Mouse (Mus musculus): ENCODE measurements at regions not wholly inside any gene's neighbourhood (a gene's known extent, or its start where the extent isn't known, plus 50 kb on each side); places are given as distances from the start of the nearest gene placed in this dataset.

DNA sequence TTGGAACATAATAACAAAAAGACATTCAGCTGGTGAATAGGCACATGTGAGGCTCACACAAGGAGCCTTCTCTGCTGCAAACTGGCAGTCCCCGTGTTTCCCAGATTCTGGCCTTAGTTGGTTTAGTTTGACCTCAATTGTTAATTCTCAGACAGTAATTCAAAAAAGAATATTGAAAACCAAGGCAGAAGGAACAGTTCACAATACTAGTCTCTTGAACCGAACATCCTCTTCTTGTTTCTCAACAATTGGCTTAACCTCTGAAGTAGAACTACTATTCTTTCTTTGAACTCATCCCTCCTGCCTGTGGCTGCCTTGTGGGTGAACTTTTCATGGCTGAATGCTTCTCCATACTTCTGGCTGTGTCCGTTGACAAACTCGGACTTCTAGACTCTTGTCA, 110.4 kb upstream of the Neil3 start:
- H3K4me1 ChIP-seq (ENCODE audit: control insufficient read depth, insufficient read depth, low read length), result no peaks in the 10 kb centered on the region
- WGBS, result 92% methylated on average over 4 of the region's 4 CpGs

DNA sequence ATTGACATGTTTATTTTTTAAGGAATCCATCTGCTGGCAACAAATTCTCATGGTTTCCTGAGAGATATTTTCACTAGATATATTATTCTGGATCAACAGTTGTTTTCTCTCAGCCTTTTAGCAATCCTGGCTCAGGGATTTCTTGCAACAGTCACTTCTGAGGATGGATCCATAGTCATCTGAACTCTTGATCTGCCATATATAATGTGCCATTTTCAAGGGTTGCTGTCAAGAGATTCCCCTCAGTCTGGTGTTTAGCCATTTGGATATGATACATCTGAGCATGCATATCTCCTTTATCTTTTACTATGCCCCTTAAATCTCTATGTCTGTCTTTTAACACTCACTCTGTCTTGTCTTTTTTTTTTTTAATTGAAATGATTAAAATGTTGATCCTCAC, 130.3 kb upstream of the Neil3 start:
- no peak overlapping the region for H3K27ac ChIP-seq (ENCODE audit: low read length)
- H3K4me3 ChIP-seq (ENCODE audit: low read depth, low read length), result no peak overlapping the region
- H3K9ac ChIP-seq (replicated peaks; ENCODE audit: low read depth, low read length), result no peak overlapping the region
- no peaks in the 10 kb centered on the region for H3K4me1 ChIP-seq (ENCODE audit: control insufficient read depth, insufficient read depth, low read length)
- H3K9me3 ChIP-seq (ENCODE audit: control insufficient read depth, low read depth, low read length), result no peaks in the 10 kb centered on the region
- no peak overlapping the region for H3K4me2 ChIP-seq (replicated peaks; ENCODE audit: low read depth, low read length)
- no peaks in the 10 kb centered on the region for H3K36me3 ChIP-seq (ENCODE audit: control insufficient read depth, insufficient read depth, low read length)
- ATAC-seq (ENCODE audit: insufficient number of reproducible peaks, insufficient read depth, low FRiP score, low read depth), result no peak
- H3K27me3 ChIP-seq (ENCODE audit: control insufficient read depth, insufficient read depth, low read length), result no peaks in the 10 kb centered on the region

More for the DNA sequence above, 110.4 kb upstream of the Neil3 start:
- no peak overlapping the region for H3K4me2 ChIP-seq (replicated peaks; ENCODE audit: low read depth, low read length)
- no peak for ATAC-seq (ENCODE audit: insufficient number of reproducible peaks, insufficient read depth, low FRiP score, low read depth)
- no peaks in the 10 kb centered on the region for H3K9me3 ChIP-seq (ENCODE audit: control insufficient read depth, low read depth, low read length)
- no peaks in the 10 kb centered on the region for H3K27me3 ChIP-seq (ENCODE audit: control insufficient read depth, insufficient read depth, low read length)
- no peak overlapping the region for H3K9ac ChIP-seq (replicated peaks; ENCODE audit: low read depth, low read length)
- H3K36me3 ChIP-seq (ENCODE audit: control insufficient read depth, insufficient read depth, low read length), result no peaks in the 10 kb centered on the region
- H3K4me3 ChIP-seq (ENCODE audit: low read depth, low read length), result no peak overlapping the region
- no peak overlapping the region for H3K27ac ChIP-seq (ENCODE audit: low read length)

DNA sequence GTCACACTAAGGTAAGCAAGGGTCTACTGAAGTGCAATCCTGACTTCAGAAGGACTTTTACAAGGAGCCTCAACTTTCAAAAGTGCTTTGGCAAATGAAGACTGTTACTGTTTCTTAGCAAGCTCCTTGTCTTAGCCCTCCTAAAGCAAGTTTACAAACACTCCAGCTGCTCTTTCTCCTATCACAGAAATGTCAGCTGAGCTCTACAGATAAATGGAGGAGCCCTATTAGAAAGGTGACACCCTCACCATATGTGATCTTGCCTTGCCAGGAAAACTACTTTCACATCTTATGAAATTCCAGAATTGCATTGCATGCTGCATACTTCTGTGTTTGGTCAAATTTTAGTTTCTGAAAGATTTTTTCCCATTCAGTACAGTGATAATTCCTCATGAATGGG, 136.6 kb upstream of the Neil3 start:
- no peaks in the 10 kb centered on the region for H3K4me1 ChIP-seq (ENCODE audit: control insufficient read depth, insufficient read depth, low read length)

DNA sequence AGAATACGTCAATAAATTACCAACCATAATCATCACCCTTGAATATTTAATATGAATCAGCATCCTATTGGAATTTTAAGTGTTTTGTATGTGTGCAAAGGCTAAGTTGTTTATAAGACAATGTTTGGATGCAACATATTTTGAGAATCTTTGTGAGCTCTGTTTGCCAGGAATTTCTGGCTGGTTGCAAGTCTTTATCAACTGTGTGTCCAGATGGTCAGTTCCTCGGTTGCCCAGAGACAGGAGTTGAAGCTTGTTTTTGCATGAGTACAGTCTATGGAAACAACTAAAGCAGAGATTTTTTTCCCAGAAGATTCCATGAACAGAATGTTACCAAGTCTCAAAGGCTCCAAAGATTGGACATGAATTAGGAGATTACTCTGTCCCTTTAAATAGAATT, 142.0 kb upstream of the Neil3 start:
- Histone ChIP-seq H3K4me3 (ENCODE audit: low read depth, low read length) (no peak overlapping the region), H3K27me3 (ENCODE audit: control insufficient read depth, insufficient read depth, low read length) (no peaks in the 10 kb centered on the region), H3K9ac (replicated peaks; ENCODE audit: low read depth, low read length) (no peak overlapping the region), H3K36me3 (ENCODE audit: control insufficient read depth, insufficient read depth, low read length) (no peaks in the 10 kb centered on the region), H3K9me3 (ENCODE audit: control insufficient read depth, low read depth, low read length) (no peaks in the 10 kb centered on the region), H3K27ac (ENCODE audit: low read length) (no peak overlapping the region), H3K4me2 (replicated peaks; ENCODE audit: low read depth, low read length) (no peak overlapping the region), H3K4me1 (ENCODE audit: control insufficient read depth, insufficient read depth, low read length) (no peaks in the 10 kb centered on the region)
- ATAC-seq (ENCODE audit: insufficient number of reproducible peaks, insufficient read depth, low FRiP score, low read depth), result no peak
- 78% methylated on average over 2 of the region's 2 CpGs for WGBS

More for the DNA sequence above, 136.6 kb upstream of the Neil3 start:
- Histone ChIP-seq H3K9me3 (ENCODE audit: control insufficient read depth, low read depth, low read length) (no peaks in the 10 kb centered on the region), H3K36me3 (ENCODE audit: control insufficient read depth, insufficient read depth, low read length) (no peaks in the 10 kb centered on the region), H3K4me2 (replicated peaks; ENCODE audit: low read depth, low read length) (no peak overlapping the region), H3K9ac (replicated peaks; ENCODE audit: low read depth, low read length) (no peak overlapping the region), H3K27me3 (ENCODE audit: control insufficient read depth, insufficient read depth, low read length) (no peaks in the 10 kb centered on the region), H3K4me3 (ENCODE audit: low read depth, low read length) (no peak overlapping the region), H3K27ac (ENCODE audit: low read length) (no peak overlapping the region)
- ATAC-seq (ENCODE audit: insufficient number of reproducible peaks, insufficient read depth, low FRiP score, low read depth), result no peak

DNA sequence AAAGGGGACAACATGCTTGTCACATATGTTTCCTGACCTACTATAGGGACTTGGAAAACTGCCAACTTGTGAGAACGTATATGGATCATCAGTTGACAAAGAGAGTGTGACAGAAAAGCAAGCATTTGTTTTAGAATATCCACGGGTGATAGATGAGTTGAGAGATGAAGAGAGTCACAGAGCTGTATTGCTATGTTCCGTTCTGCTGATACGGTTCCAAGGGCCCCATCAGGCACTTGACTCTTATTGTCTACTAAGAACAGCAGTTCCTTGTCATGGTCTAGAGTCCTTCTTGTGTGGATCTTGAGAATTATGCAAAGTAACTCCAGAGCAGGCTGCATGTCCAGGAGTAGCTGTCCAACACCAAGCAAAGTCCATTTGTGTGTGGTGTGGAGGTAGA, 143.0 kb upstream of the Neil3 start:
- 60% methylated on average over 4 of the region's 4 CpGs for WGBS
- H3K27me3 ChIP-seq (ENCODE audit: control insufficient read depth, insufficient read depth, low read length), result no peaks in the 10 kb centered on the region
- no peak overlapping the region for H3K9ac ChIP-seq (replicated peaks; ENCODE audit: low read depth, low read length)
- no peaks in the 10 kb centered on the region for H3K9me3 ChIP-seq (ENCODE audit: control insufficient read depth, low read depth, low read length)
- no peaks in the 10 kb centered on the region for H3K36me3 ChIP-seq (ENCODE audit: control insufficient read depth, insufficient read depth, low read length)
- no peak overlapping the region for H3K27ac ChIP-seq (ENCODE audit: low read length)
- no peak overlapping the region for H3K4me3 ChIP-seq (ENCODE audit: low read depth, low read length)
- ATAC-seq (ENCODE audit: insufficient number of reproducible peaks, insufficient read depth, low FRiP score, low read depth), result no peak
- H3K4me2 ChIP-seq (replicated peaks; ENCODE audit: low read depth, low read length), result no peak overlapping the region
- H3K4me1 ChIP-seq (ENCODE audit: control insufficient read depth, insufficient read depth, low read length), result no peaks in the 10 kb centered on the region

DNA sequence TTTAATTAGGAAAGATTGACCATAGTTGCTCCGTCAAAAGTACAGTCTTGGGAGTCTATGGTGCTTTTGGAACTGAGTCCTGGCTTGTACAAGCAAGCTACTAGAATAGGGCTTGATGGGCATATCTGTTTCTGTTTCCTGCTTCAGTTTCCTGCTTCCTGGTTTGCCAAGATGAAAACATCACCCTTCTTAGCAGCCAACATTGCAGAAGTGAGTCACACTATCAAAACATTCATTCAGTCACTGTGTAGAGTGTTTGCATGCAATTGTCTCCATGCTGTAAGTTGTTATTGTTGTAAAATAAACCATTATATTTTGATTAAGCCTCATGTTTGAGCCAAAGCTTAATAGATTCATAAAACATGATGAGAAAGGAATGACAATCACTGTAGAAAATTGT, 149.3 kb upstream of the Neil3 start:
- 95% methylated on average over 1 of the region's 1 CpGs for WGBS
- H3K4me1 ChIP-seq (ENCODE audit: control insufficient read depth, insufficient read depth, low read length), result no peaks in the 10 kb centered on the region

DNA sequence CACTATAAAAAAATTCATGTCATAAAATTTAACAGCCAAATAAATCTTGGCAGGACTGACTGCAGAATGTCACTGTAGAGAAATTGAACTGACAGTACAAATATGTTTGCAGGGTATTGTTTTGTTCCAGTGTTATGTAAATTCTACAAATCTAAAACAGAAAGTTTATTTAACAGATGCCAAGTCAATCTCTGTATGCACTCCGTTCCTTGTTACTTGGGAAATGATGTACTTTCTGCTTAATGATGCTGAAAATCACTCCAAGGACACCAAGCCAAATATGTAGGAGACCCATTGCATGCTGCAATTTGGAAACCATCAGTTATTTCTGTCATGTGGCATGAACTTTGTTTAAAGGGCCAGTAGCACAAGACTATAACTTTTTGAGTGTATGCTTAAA, 182.3 kb upstream of the Neil3 start:
- Histone ChIP-seq H3K9ac (replicated peaks; ENCODE audit: low read depth, low read length) (no peak overlapping the region), H3K9me3 (ENCODE audit: control insufficient read depth, low read depth, low read length) (no peaks in the 10 kb centered on the region), H3K4me1 (ENCODE audit: control insufficient read depth, insufficient read depth, low read length) (no peaks in the 10 kb centered on the region), H3K4me2 (replicated peaks; ENCODE audit: low read depth, low read length) (no peak overlapping the region), H3K27ac (ENCODE audit: low read length) (no peak overlapping the region), H3K4me3 (ENCODE audit: low read depth, low read length) (no peak overlapping the region), H3K27me3 (ENCODE audit: control insufficient read depth, insufficient read depth, low read length) (no peaks in the 10 kb centered on the region), H3K36me3 (ENCODE audit: control insufficient read depth, insufficient read depth, low read length) (no peaks in the 10 kb centered on the region)
- no peak for ATAC-seq (ENCODE audit: insufficient number of reproducible peaks, insufficient read depth, low FRiP score, low read depth)
- WGBS, result 29% methylated on average over 1 of the region's 1 CpGs

More for the DNA sequence above, 149.3 kb upstream of the Neil3 start:
- Histone ChIP-seq H3K36me3 (ENCODE audit: control insufficient read depth, insufficient read depth, low read length) (no peaks in the 10 kb centered on the region), H3K9ac (replicated peaks; ENCODE audit: low read depth, low read length) (no peak overlapping the region), H3K27ac (ENCODE audit: low read length) (no peak overlapping the region), H3K4me2 (replicated peaks; ENCODE audit: low read depth, low read length) (no peak overlapping the region), H3K27me3 (ENCODE audit: control insufficient read depth, insufficient read depth, low read length) (no peaks in the 10 kb centered on the region), H3K9me3 (ENCODE audit: control insufficient read depth, low read depth, low read length) (no peaks in the 10 kb centered on the region), H3K4me3 (ENCODE audit: low read depth, low read length) (no peak overlapping the region)
- no peak for ATAC-seq (ENCODE audit: insufficient number of reproducible peaks, insufficient read depth, low FRiP score, low read depth)

DNA sequence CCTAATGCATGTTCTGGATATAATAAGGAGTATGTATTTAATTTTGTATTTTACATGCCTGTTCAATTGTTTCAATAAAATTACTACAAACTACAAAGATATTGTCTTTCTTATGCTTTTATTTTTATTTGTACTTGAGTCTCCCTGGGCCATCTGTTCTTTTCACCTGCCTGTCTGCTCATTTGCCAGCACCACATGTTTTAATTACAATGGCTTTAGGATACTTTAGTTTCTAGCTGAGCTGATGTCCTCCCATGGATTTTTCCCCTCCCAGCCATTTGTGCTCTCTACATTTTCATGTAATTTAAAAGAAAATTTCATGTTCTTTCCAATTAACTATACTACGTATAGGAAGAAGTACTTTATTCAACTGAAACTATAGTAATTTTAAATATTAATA, 188.5 kb upstream of the Neil3 start:
- no peak for ATAC-seq (ENCODE audit: insufficient number of reproducible peaks, insufficient read depth, low FRiP score, low read depth)
- H3K9ac ChIP-seq (replicated peaks; ENCODE audit: low read depth, low read length), result no peak overlapping the region
- H3K27ac ChIP-seq (ENCODE audit: low read length), result no peak overlapping the region
- no peaks in the 10 kb centered on the region for H3K9me3 ChIP-seq (ENCODE audit: control insufficient read depth, low read depth, low read length)
- no peak overlapping the region for H3K4me2 ChIP-seq (replicated peaks; ENCODE audit: low read depth, low read length)
- 88% methylated on average over 1 of the region's 1 CpGs for WGBS
- no peaks in the 10 kb centered on the region for H3K27me3 ChIP-seq (ENCODE audit: control insufficient read depth, insufficient read depth, low read length)
- no peaks in the 10 kb centered on the region for H3K4me1 ChIP-seq (ENCODE audit: control insufficient read depth, insufficient read depth, low read length)
- no peaks in the 10 kb centered on the region for H3K36me3 ChIP-seq (ENCODE audit: control insufficient read depth, insufficient read depth, low read length)
- H3K4me3 ChIP-seq (ENCODE audit: low read depth, low read length), result no peak overlapping the region

DNA sequence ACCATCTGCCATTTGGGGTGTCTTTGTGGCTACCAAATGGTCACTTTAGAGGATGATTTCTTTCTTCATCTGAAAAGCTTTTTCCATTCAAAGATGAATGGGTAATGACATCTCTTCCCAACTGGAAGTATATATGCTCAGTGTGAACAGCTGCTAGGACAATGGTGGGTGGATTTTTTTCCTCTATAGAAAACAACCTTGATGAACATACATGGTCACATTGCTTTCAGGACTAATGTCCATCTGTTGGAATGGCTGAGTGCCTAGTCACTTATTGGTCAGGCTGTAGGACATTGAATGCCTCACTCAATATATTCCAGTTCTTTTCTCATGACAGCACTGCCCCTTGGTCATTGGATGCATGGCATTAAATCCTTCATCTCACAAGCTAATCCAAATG, 209.0 kb upstream of the Neil3 start:
- no peaks in the 10 kb centered on the region for H3K27me3 ChIP-seq (ENCODE audit: control insufficient read depth, insufficient read depth, low read length)
- H3K36me3 ChIP-seq (ENCODE audit: control insufficient read depth, insufficient read depth, low read length), result no peaks in the 10 kb centered on the region
- H3K9me3 ChIP-seq (ENCODE audit: control insufficient read depth, low read depth, low read length), result no peaks in the 10 kb centered on the region
- H3K4me2 ChIP-seq (replicated peaks; ENCODE audit: low read depth, low read length), result no peak overlapping the region
- no peak overlapping the region for H3K9ac ChIP-seq (replicated peaks; ENCODE audit: low read depth, low read length)
- H3K4me3 ChIP-seq (ENCODE audit: low read depth, low read length), result no peak overlapping the region
- H3K27ac ChIP-seq (ENCODE audit: low read length), result no peak overlapping the region
- H3K4me1 ChIP-seq (ENCODE audit: control insufficient read depth, insufficient read depth, low read length), result no peaks in the 10 kb centered on the region
- no peak for ATAC-seq (ENCODE audit: insufficient number of reproducible peaks, insufficient read depth, low FRiP score, low read depth)

Measured in stomach, embryonic 14.5 days (tissue).